Mouse (Mus musculus): ENCODE measurements around the gene Fkbp8.

The Fkbp8 gene

DNA sequence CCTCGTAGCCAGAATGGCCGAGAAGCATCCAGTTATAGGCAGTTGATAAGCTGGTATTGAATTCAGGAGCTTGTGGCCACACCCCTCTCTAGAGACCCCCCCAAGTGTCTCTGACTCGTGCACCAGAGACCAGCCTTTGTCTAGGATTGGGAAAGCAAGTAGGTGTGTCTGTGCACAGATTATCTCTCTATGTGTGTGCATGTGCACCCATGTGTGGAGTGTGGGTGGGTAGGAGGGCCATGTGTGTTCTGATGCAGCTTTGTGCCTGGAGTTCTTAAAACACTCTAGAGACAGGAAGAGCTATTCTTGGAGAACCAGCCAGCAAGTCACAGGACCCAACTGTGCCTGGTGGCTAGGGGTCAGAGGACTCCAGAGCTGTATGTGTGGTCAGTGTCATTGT, 33.0 kb downstream of the Fkbp8 start:
- no peak for DNase-seq

DNA sequence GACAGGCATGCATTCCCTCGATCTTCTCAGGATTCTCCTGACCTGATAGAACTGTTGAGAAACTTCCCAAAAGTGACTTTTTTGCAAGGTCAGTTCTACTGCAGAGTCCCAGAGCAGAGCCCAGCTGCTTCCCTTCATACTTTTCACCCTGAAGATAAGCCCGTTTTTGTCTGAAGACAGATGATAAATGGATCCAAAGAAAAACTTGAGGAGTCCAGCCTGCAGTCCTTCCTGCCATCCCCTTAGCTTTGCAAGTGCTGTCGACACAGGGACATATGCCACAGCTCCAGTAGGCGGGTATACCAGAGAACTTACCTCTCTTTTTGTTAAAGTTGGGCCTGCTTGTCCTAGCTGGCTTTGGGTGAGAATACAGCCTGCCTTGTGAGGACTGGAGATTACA, 33.8 kb downstream of the Fkbp8 start:
- no peak for DNase-seq

GRCm38 (mm10) chr8:70561809-70562535, 34.4 kb downstream of the Fkbp8 start:
- peak; percentile 55 to 80 for DNase-seq

DNA sequence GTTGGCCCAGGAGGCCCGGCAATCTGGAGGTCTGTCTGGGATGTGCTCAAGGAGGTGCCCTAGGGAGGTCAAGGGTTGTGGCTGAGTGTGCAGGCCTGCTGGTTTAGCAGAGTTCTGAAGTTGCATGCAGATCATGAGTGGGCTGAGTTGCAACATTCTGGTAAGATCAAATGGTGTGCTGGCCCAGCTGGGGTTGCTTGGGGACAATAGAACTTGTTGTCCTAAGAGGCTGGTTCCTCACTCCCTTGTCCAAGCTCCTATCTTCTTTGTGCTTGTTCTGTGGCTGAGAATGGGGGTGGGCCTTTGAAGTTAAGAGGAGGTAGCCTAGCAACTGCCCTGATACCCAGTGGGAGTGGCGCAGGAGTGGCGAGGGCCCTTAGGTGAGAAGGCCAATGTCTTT, 35.3 kb downstream of the Fkbp8 start:
- no peak for DNase-seq

- no peak for DNase-seq
Observed at GRCm38 (mm10) chr8:70563763-70564387, 36.4 kb downstream of the Fkbp8 start.

DNA sequence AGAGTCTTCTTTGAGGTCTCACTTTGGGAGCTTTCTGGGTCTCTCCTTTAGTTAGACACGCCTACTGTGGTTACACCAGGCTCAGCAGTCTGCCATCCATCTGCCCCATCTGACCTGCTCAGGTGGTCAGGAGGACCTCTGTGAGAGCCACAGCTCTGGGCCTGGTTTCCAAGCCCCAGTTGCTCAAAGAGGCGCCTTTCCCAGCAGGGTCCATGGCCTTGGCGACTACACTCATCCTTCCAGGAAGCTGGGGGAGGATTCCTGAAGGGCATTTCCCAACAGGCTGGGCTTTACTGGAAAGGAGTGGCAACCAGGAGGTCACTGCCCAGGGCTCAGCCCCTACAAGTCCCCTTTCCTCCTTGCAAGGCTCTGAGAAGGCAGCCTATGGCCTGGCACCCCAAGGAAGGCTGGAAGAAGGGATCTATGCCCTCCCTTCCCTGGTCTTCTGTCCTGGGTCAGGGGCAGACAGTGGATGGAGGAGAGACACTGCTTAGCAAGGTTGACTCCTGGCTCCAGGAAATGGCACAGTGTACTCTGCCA, 37.2 kb downstream of the Fkbp8 start:
- no peak for DNase-seq

- peak; percentile 77 to 82 for DNase-seq
Observed at GRCm38 (mm10) chr8:70565561-70565960, 38.0 kb downstream of the Fkbp8 start.

GRCm38 (mm10) chr8:70570360-70570759, 42.8 kb downstream of the Fkbp8 start:
- peak in 1 of 2 experiments; percentile 45 for DNase-seq

- no peak for DNase-seq
Observed at GRCm38 (mm10) chr8:70570990-70571389, 43.5 kb downstream of the Fkbp8 start.

- no peak for DNase-seq
Observed at GRCm38 (mm10) chr8:70574302-70574701, 46.8 kb downstream of the Fkbp8 start.

DNA sequence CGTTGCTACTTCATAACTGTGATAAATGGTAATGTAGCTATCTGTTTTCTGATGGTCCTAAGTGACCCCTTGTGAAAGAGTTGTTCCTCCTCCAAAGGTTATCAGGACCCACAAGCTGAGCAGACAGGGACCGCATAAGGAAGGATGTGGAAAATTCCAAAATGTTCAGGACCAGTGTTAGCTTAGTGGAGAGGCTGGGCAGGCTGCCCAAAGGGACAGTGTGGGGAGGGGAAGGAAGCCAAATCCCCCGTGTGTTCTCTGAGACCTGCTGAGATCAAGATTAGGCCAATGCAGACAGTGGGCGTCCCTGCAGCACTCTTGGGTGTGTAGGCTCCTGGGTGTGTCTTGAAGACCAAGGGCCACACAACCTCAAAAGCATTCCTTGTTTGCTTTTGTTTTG, 47.4 kb downstream of the Fkbp8 start:
- peak; percentile 90 to 91 for DNase-seq

DNA sequence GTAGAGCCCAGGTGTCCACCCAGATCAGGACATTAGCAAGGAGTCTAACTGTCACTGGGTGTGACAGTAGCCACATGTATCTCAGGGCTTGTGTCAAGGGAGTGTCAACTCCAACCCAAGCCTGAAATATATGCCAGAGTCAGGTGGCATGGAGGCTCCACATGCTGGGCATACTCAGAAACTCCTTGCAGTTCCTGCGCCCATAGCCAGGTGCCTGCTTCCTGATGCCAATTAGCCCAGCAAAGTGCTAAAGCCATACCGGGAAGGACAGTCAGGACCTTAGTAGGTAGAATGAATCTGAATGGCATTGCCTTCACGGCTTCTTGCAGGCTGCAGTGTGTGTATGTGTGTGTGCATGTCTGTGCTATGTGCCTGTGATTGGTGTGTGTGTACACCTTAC, 49.7 kb downstream of the Fkbp8 start:
- no peak for DNase-seq

DNA sequence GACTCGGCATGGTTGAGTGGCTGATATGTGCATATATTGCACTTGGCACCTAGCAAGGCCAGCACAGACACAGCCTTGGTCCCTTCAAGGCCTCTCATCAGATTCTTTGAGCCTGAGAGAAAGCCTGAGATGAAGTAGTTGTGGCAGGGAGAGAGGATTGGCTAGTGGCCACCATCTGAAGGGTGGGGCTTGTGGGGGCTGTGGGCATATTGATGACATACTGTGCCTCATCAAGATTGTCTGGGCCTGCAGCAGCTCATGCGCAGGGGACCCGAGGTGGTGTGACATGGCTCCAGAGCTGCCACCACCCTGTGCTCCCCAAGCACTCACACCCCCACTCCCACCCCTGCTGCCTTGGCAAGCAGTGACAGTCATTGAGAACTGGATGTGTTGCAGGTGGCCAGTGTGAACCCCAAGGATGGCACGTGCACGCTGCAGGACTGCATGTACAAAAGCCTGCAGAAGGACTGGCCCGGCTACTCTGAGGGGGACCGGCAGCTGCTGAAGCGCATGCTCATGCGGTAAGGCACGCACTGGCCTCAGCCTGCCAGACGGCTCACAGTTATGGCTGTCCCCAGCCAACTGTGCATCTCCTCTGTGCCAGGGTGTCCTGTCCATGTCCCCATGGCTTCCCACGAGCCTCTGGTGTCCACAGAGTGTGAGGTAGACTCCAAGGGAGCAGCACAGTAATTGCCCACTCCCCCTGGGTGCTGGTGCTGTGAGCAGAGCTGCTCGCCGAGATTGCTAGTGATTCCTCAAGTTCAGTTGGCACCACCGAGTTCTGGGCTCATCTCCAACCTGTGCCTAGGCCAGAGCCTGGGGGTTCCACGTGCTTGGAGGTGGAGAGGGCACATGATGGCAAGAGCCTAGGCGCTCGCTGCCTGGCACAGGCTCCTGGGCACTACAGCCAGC, 56.2 kb downstream of the Fkbp8 start:
- no peak for DNase-seq

- no peak for DNase-seq
Observed at GRCm38 (mm10) chr8:70584606-70585257, 57.2 kb downstream of the Fkbp8 start.
